Mouse (Mus musculus): ENCODE results near the gene Colec11. TPM values are rescaled to one million over a fixed set of nuclear protein-coding genes. Genes with fewer than 3 reads are reported as not detected.

Colec11 gene
- polyA plus RNA-seq, 2 experiments = 0.32 to 0.36 TPM

DNA sequence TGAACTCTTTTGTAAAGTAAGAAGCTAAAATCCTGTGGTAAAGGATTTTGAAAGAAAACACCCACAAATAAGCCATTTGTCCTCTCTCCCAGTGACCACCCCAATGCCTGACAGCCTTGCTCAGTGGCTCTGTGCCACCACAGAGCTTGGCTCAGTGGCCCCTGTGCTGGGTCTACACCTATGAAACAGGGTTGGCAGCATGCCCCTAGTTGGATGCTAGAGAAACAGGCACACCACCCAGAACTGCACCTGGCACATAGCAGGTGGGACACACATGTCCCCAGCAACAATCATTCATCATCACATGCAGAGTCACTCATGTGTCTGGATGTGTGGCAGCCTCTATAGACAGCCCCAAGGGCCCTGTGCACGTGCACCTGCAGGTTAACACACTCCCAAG is 19.7 kb downstream of the Colec11 start:
- Histone ChIP-seq H3K27me3 (ENCODE audit: control insufficient read depth, insufficient read depth, low read length) (no peaks in the 10 kb centered on the region), H3K4me3 (replicated peaks; ENCODE audit: low read length) (no peak overlapping the region), H3K9me3 (ENCODE audit: control insufficient read depth, low read length) (no peaks in the 10 kb centered on the region), H3K27ac (replicated peaks; ENCODE audit: low read depth, low read length) (no peak overlapping the region), H3K4me2 (replicated peaks; ENCODE audit: low read depth, low read length, severe bottlenecking) (no peak overlapping the region), H3K4me1 (ENCODE audit: control insufficient read depth, insufficient read depth, low read length) (no peaks in the 10 kb centered on the region), H3K36me3 (ENCODE audit: control insufficient read depth, insufficient read depth, low read length) (no peaks in the 10 kb centered on the region), H3K9ac (ENCODE audit: low read depth, low read length, severe bottlenecking) (no peak overlapping the region)
- DNase-seq (ENCODE audit: low spot score) (no peak), ATAC-seq (ENCODE audit: low FRiP score, low read depth) (no peak)
- no peak for TF ChIP-seq POLR2A (IDR thresholded peaks at IDR 0.05; ENCODE audit: borderline replicate concordance, extremely low read depth, insufficient read depth, insufficient read length)
- WGBS = 38% methylated on average over 1 of the region's 1 CpGs

DNA sequence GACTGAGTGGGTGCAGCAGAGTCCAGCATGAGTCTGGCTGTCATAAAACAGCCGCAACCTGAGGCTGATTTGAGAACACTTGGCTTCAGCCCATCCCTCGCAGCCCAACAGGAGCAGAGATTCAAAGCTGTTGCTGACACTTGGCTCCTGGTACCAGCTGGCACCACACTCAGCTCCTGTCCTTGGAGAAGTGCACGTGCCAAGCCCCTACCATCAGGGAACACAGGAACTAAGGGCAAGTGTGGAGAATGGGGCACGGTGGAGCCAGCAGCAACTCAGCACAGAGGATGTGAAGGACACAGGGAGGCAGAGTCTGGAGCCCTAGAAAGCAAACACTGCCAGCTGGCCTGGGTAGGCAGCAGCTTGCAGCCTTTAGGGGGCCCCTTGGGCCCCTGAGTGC is 20.9 kb downstream of the Colec11 start:
- DNase-seq (ENCODE audit: low spot score) (no peak), ATAC-seq (ENCODE audit: low FRiP score, low read depth) (no peak; the same call in 1 of the 2 replicates)
- WGBS = 12% methylated on average over 4 of the region's 4 CpGs

DNA sequence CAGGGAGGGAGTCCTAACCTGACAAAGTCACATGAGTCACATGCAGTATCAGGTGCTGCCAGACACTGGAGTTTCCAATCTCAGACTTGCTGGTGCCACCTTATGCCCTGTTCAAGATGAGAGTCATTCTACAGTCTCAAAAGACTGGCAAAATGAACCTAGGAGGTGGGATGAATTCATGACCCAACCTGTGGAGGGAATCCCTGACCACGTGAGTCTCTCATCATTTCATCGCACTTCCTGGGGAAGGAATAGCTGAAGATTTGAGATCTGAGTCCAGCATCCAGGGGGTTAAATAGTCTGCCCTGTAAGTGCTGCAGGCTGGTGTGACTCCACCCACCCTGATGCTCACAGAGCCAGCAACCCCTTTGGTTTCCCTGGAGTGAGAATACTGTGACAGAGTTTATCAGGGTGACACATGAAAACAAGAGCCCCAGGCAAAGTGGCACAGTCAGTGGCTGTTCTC is 24.6 kb downstream of the Colec11 start:
- Histone ChIP-seq H3K9ac (ENCODE audit: low read depth, low read length, severe bottlenecking) (no peak overlapping the region), H3K4me2 (replicated peaks; ENCODE audit: low read depth, low read length, severe bottlenecking) (no peak overlapping the region), H3K9me3 (ENCODE audit: control insufficient read depth, low read length) (no peaks in the 10 kb centered on the region), H3K4me3 (replicated peaks; ENCODE audit: low read length) (no peak overlapping the region), H3K27ac (replicated peaks; ENCODE audit: low read depth, low read length) (no peak overlapping the region), H3K36me3 (ENCODE audit: control insufficient read depth, insufficient read depth, low read length) (no peaks in the 10 kb centered on the region), H3K27me3 (ENCODE audit: control insufficient read depth, insufficient read depth, low read length) (no peaks in the 10 kb centered on the region), H3K4me1 (ENCODE audit: control insufficient read depth, insufficient read depth, low read length) (no peaks in the 10 kb centered on the region)
- WGBS = 59% methylated on average over 2 of the region's 2 CpGs
- no peak for DNase-seq (ENCODE audit: low spot score)
- ATAC-seq (ENCODE audit: low FRiP score, low read depth) = no peak
- no peak for TF ChIP-seq POLR2A (IDR thresholded peaks at IDR 0.05; ENCODE audit: borderline replicate concordance, extremely low read depth, insufficient read depth, insufficient read length)

More for the DNA sequence above, 20.9 kb downstream of the Colec11 start:
- no peaks in the 10 kb centered on the region for H3K9me3 ChIP-seq (ENCODE audit: control insufficient read depth, low read length)
- no peak for TF ChIP-seq POLR2A (IDR thresholded peaks at IDR 0.05; ENCODE audit: borderline replicate concordance, extremely low read depth, insufficient read depth, insufficient read length)
- no peak overlapping the region for H3K4me2 ChIP-seq (replicated peaks; ENCODE audit: low read depth, low read length, severe bottlenecking)
- H3K4me3 ChIP-seq (replicated peaks; ENCODE audit: low read length) = no peak overlapping the region
- no peaks in the 10 kb centered on the region for H3K36me3 ChIP-seq (ENCODE audit: control insufficient read depth, insufficient read depth, low read length)
- no peaks in the 10 kb centered on the region for H3K4me1 ChIP-seq (ENCODE audit: control insufficient read depth, insufficient read depth, low read length)
- no peak overlapping the region for H3K9ac ChIP-seq (ENCODE audit: low read depth, low read length, severe bottlenecking)
- H3K27me3 ChIP-seq (ENCODE audit: control insufficient read depth, insufficient read depth, low read length) = no peaks in the 10 kb centered on the region
- H3K27ac ChIP-seq (replicated peaks; ENCODE audit: low read depth, low read length) = no peak overlapping the region

DNA sequence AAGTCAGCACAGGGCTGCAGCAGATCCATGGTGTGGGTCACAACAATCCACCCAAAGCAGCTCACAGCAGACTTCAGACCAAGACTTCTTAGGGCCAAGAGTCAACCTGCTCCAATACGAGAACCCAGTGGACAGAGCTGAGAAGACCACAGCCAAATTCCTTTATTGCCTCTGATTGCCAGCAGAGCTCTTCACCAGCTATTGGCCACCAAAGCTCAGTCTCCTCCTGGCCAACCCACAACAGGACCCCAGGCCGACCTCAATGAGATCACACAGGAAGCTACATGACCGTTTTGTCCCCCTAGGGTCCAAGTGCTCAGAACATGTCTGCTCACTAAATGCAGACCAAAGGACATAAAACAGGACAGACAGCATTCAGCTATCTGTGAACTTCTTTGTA is 25.1 kb downstream of the Colec11 start:
- no peak for TF ChIP-seq POLR2A (IDR thresholded peaks at IDR 0.05; ENCODE audit: borderline replicate concordance, extremely low read depth, insufficient read depth, insufficient read length)

DNA sequence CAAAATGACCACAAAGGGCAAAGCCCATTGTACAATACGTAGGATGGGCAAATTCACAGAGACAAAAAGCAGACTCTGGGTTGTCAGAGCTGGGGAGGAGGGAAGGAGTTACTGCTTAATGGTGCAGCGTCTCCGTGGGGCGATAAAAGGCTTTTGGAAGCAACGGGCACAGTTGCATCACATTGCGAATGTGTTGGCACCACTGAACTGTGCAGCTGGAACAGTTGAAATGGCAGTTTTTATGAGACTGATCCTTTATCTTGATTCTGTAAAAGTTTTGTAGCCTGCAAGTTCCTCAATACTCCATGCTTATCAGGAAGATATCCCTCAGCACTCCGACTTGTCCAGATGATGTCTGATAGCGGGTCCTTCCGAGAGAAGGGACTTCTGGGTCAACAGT is 25.5 kb downstream of the Colec11 start:
- Histone ChIP-seq H3K27ac (replicated peaks; ENCODE audit: low read depth, low read length) (no peak overlapping the region), H3K36me3 (ENCODE audit: control insufficient read depth, insufficient read depth, low read length) (no peaks in the 10 kb centered on the region), H3K27me3 (ENCODE audit: control insufficient read depth, insufficient read depth, low read length) (no peaks in the 10 kb centered on the region), H3K4me1 (ENCODE audit: control insufficient read depth, insufficient read depth, low read length) (no peaks in the 10 kb centered on the region), H3K9me3 (ENCODE audit: control insufficient read depth, low read length) (no peaks in the 10 kb centered on the region), H3K4me2 (replicated peaks; ENCODE audit: low read depth, low read length, severe bottlenecking) (no peak overlapping the region), H3K9ac (ENCODE audit: low read depth, low read length, severe bottlenecking) (no peak overlapping the region), H3K4me3 (replicated peaks; ENCODE audit: low read length) (no peak overlapping the region)
- DNase-seq (ENCODE audit: low spot score) (no peak), ATAC-seq (ENCODE audit: low FRiP score, low read depth) (no peak)
- TF ChIP-seq POLR2A (IDR thresholded peaks at IDR 0.05; ENCODE audit: borderline replicate concordance, extremely low read depth, insufficient read depth, insufficient read length) = no peak
- 74% methylated on average over 9 of the region's 9 CpGs for WGBS

More for the DNA sequence above, 25.1 kb downstream of the Colec11 start:
- no peak overlapping the region for H3K27ac ChIP-seq (replicated peaks; ENCODE audit: low read depth, low read length)
- 65% methylated on average over 3 of the region's 3 CpGs for WGBS
- ATAC-seq (ENCODE audit: low FRiP score, low read depth) = no peak
- H3K4me1 ChIP-seq (ENCODE audit: control insufficient read depth, insufficient read depth, low read length) = no peaks in the 10 kb centered on the region
- no peaks in the 10 kb centered on the region for H3K27me3 ChIP-seq (ENCODE audit: control insufficient read depth, insufficient read depth, low read length)
- no peak overlapping the region for H3K4me2 ChIP-seq (replicated peaks; ENCODE audit: low read depth, low read length, severe bottlenecking)
- H3K9ac ChIP-seq (ENCODE audit: low read depth, low read length, severe bottlenecking) = no peak overlapping the region
- no peaks in the 10 kb centered on the region for H3K9me3 ChIP-seq (ENCODE audit: control insufficient read depth, low read length)
- DNase-seq (ENCODE audit: low spot score) = no peak
- H3K36me3 ChIP-seq (ENCODE audit: control insufficient read depth, insufficient read depth, low read length) = no peaks in the 10 kb centered on the region
- H3K4me3 ChIP-seq (replicated peaks; ENCODE audit: low read length) = no peak overlapping the region

DNA sequence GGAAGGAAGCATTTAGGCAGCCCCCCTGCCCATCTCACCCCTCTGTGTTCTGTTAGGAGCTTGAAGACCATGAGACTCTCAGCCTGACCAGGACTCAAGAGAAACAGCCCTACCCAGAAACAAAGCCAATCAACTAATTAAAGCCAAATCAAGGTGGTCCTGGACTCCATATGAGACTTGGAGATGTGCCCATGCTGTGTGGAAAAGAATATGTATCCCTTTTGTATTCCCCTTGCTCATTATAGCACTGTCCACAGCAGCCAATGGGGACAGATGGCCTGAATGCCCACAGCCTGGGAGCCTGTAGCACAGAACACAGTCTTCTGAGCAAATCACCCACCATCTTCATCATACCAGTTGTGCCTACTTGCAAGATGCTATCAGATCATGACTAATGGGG is 26.3 kb downstream of the Colec11 start:
- Histone ChIP-seq H3K9ac (ENCODE audit: low read depth, low read length, severe bottlenecking) (no peak overlapping the region), H3K4me2 (replicated peaks; ENCODE audit: low read depth, low read length, severe bottlenecking) (no peak overlapping the region), H3K9me3 (ENCODE audit: control insufficient read depth, low read length) (no peaks in the 10 kb centered on the region), H3K36me3 (ENCODE audit: control insufficient read depth, insufficient read depth, low read length) (no peaks in the 10 kb centered on the region), H3K4me1 (ENCODE audit: control insufficient read depth, insufficient read depth, low read length) (no peaks in the 10 kb centered on the region), H3K27me3 (ENCODE audit: control insufficient read depth, insufficient read depth, low read length) (no peaks in the 10 kb centered on the region), H3K4me3 (replicated peaks; ENCODE audit: low read length) (no peak overlapping the region), H3K27ac (replicated peaks; ENCODE audit: low read depth, low read length) (no peak overlapping the region)
- no peak for DNase-seq (ENCODE audit: low spot score)
- TF ChIP-seq POLR2A (IDR thresholded peaks at IDR 0.05; ENCODE audit: borderline replicate concordance, extremely low read depth, insufficient read depth, insufficient read length) = no peak
- ATAC-seq (ENCODE audit: low FRiP score, low read depth) = no peak
